Mouse (Mus musculus) liver, embryonic 14.5 days (tissue): ENCODE measurements around the gene Rps12. TPM values are rescaled to one million over a fixed set of nuclear protein-coding genes. Genes with fewer than 3 reads are reported as not detected.

Source experiments
- ATAC-seq: fragments of 200-750 bp; cut with Nextera tagmentation; 2 replicates; pipeline ENCODE4 v1.8.0; 2017; ENCODE audit warnings: moderate number of reproducible peaks, mild to moderate bottlenecking, moderate library complexity; ENCODE audit not compliant: insufficient read depth
- DNase-seq, 3 experiments: peaks; one replicate each; pipeline ENCODE4 v3.0.0-alpha.2; 2012 to 2013; ENCODE audit warnings: low read depth in 3 of 3, low spot score in 3 of 3
- H3K27ac ChIP-seq: fragments of 300-500 bp; sonication (generic); 2 replicates; pipeline ENCODE4 v1.5.1; 2014; ENCODE audit warnings: moderate library complexity, mild to moderate bottlenecking, control low read depth, inconsistent platforms
- H3K27me3 ChIP-seq: fragments of 300-500 bp; sonication (generic); 2 replicates; pipeline ENCODE4 v1.6.1; 2014; ENCODE audit warnings: mild to moderate bottlenecking, low read length, moderate library complexity; ENCODE audit not compliant: control insufficient read depth, insufficient read depth
- H3K36me3 ChIP-seq: fragments of 300-500 bp; sonication (generic); replicated peaks from 2 replicates; pipeline ENCODE4 v1.6.1; 2014; ENCODE audit warnings: low read depth; ENCODE audit not compliant: control insufficient read depth, insufficient read depth
- H3K4me1 ChIP-seq, 2 experiments: fragments of 200-500 bp in 1 of 2; fragments of 300-500 bp in 1 of 2; sonication (generic) in 1 of 2; replicated peaks; 2 replicates each; pipeline ENCODE4 v1.6.1; 2012 to 2014; ENCODE audit warnings: antibody characterized with exemption in 1 of 2, inconsistent platforms in 1 of 2, low read length in 1 of 2; ENCODE audit not compliant: control insufficient read depth in 2 of 2, insufficient read depth in 2 of 2
- H3K4me2 ChIP-seq: fragments of 300-500 bp; sonication (generic); 2 replicates; pipeline ENCODE4 v1.6.1; 2014; ENCODE audit warnings: low read depth, mild to moderate bottlenecking, control low read depth, moderate library complexity
- H3K4me3 ChIP-seq, 2 experiments: fragments of 200-500 bp in 1 of 2; fragments of 300-500 bp in 1 of 2; sonication (generic) in 1 of 2; 2 replicates each; pipeline ENCODE4 v1.5.1; 2012 to 2014; ENCODE audit warnings: low read depth in 2 of 2, low read length in 2 of 2, mild to moderate bottlenecking in 2 of 2, control low read depth in 1 of 2, inconsistent platforms in 1 of 2, moderate library complexity in 1 of 2; ENCODE audit not compliant: insufficient read depth in 1 of 2
- H3K9ac ChIP-seq: fragments of 300-500 bp; sonication (generic); replicated peaks from 2 replicates; pipeline ENCODE4 v1.6.1; 2014; ENCODE audit warnings: mild to moderate bottlenecking, control low read depth, moderate library complexity
- H3K9me3 ChIP-seq: fragments of 300-500 bp; sonication (generic); 2 replicates; pipeline ENCODE4 v1.6.1; 2016; ENCODE audit warnings: low read length, mixed read lengths; ENCODE audit not compliant: control insufficient read depth
- CTCF ChIP-seq: IDR thresholded peaks from 2 replicates; pipeline ENCODE4 v1.5.1; 2016; ENCODE audit warnings: antibody characterized with exemption, low read depth, control low read depth
- EP300 ChIP-seq: IDR thresholded peaks from 2 replicates; pipeline ENCODE4 v1.6.1; 2016; ENCODE audit warnings: antibody characterized with exemption, low read depth
- WGBS: fragments of 180-500 bp; shearing (Covaris S2); extraction: QIAGEN DNeasy Blood & Tissue Kit; methylation state at CpG from one replicate; pipeline ENCODE4 v1.1.7; 2014; ENCODE audit not compliant: insufficient replicate concordance; 5-methylcytosine and 5-hydroxymethylcytosine counted together
- polyA plus RNA-seq, 2 experiments: library from polyadenylated mRNA; depleted of rRNA in 1 of 2; stranded (reverse) in 1 of 2; unstranded in 1 of 2; fragments of >200 nt; fragmentation: Nextera tagmentation in 1 of 2; extraction: Ambion mirVana in 1 of 2; gene quantifications; 2 replicates each; pipeline versions ENCODE4 v1.2.1 to v1.2.3; 2012 to 2014

The Rps12 gene
- polyA plus RNA-seq, 2 experiments: 228 to 3,928 TPM

DNA sequence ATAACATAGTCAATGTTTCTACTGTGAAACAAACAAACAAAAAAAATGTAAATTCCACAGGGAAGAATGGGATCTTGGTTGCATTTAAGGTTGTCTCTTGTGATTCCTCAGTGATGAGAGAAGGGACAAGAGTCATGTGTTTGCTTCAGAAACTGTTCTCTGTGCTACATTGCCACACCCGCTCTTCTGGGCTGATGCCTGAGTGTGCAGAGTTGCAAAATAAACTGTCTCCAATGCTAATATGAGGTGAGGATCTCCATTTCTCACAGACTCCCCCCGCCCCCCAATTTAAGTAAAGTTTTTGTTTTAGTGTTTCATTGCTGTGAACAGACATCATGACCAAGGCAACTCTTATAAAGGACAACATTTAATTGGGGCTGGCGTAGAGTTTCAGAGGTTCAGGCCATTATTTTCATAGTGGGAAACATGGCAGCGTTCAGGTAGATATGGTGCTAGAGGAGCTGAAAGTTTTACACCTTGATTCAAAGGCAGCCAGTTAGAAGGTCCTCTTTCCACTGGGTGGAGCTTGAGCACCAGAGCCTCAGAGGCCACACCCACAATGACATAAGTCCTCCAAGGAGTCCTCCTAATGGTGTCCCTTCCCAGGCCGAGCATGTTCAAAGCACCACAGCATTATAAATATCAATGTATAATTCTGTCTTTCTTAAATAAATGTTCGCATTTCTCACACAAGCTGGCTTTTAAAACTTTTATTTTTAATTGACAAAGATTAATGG lies 6.4 kb downstream of the Rps12 start:
- H3K27ac ChIP-seq: no peak overlapping the region

DNA sequence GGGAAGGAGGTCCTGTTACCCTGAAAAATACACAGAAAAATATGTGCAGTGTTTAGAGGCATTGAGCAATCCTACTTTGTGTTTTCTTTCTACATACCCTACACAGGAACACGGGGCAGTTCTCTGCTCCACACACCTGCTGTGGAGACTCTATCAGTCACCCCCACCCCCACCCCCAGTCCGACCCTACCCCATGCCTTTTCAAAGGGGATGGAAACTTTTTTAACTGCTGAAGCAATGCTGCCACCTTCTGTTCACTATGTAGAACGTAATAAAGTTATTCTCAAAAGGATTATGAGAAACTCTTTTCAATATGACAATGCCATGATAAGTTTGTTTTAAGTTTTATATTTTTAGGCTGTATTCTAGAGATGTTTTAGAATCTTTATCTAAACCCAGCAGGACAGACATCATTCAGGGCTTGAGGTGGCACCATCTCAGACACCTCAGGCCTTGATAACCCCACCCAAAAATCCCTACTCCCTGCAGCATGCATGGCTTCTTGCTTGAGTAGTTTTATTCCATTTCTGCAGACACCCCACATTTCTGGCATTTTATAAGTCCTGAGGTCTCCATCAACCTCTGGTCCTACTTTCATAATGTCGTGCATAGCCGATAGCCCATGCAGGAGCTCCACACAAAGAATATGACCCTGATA lies 9.7 kb downstream of the Rps12 start:
- H3K9ac ChIP-seq: no peak overlapping the region
- DNase-seq (no peak), ATAC-seq (no peak)
- H3K27ac ChIP-seq: no peak overlapping the region
- TF ChIP-seq EP300 (no peak), CTCF (peak; percentile 38; the same call in 1 of the 2 replicates)
- no peaks in the 10 kb centered on the region for H3K27me3 ChIP-seq
- H3K4me1 ChIP-seq: peaks cover 6 to 12% of the 10 kb centered on the region in 2 experiments
- no peak overlapping the region for H3K4me2 ChIP-seq
- H3K9me3 ChIP-seq: no peaks in the 10 kb centered on the region
- H3K4me3 ChIP-seq: no peak overlapping the region
- H3K36me3 ChIP-seq: no peaks in the 10 kb centered on the region
- WGBS: 26% methylated on average over 5 of the region's 5 CpGs

More for the DNA sequence above, 6.4 kb downstream of the Rps12 start:
- H3K4me2 ChIP-seq: no peak overlapping the region
- 59% methylated on average over 6 of the region's 6 CpGs for WGBS
- no peaks in the 10 kb centered on the region for H3K9me3 ChIP-seq
- H3K27me3 ChIP-seq: no peaks in the 10 kb centered on the region
- H3K9ac ChIP-seq: no peak overlapping the region
- TF ChIP-seq CTCF (no peak), EP300 (no peak)
- DNase-seq (peak; percentile 42 to 56 (median 52)), ATAC-seq (peak; percentile 63)
- H3K36me3 ChIP-seq: peaks cover 20% of the 10 kb centered on the region
- no peak overlapping the region for H3K4me3 ChIP-seq
- peaks cover 6 to 25% of the 10 kb centered on the region in 2 experiments for H3K4me1 ChIP-seq

DNA sequence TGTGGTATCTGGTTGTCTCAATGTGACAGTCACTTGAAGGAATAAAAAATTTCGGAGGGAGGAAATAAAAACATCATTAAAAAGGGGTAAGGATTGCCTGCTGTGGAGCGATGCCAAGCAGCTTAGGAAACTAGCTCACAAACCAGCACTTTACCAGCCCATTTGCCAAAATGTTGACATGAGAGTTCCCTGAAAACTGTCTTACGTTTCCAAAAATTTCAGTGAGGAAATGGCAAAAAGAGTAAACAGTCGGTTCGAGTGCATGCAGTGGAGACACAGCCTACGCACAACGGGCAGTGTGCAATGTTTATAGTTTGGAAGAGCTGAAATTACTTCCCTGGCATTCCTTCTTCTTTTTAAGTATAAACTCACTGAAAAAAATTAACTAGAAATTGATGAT lies 32.9 kb downstream of the Rps12 start:
- TF ChIP-seq EP300 (no peak), CTCF (no peak)
- ATAC-seq: no peak
- 60% methylated on average over 7 of the region's 7 CpGs for WGBS

More for the DNA sequence above, 32.9 kb downstream of the Rps12 start:
- Histone ChIP-seq H3K4me2 (no peak overlapping the region), H3K9me3 (no peaks in the 10 kb centered on the region), H3K27ac (no peak overlapping the region), H3K9ac (no peak overlapping the region), H3K27me3 (no peaks in the 10 kb centered on the region), H3K4me1 (no peaks in the 10 kb centered on the region), H3K4me3 (no peak overlapping the region), H3K36me3 (no peaks in the 10 kb centered on the region)
- DNase-seq: no peak

Other genes starting within 250 kb of the Rps12 start
- gene Slc18b1, start 9.7 kb upstream of the Rps12 start, polyA plus RNA-seq (2012; rRNA removed): 1.9 TPM in 2 replicates
- 1.8 and 2.2 TPM in 2 replicates for gene Slc18b1, start 9.7 kb upstream of the Rps12 start, polyA plus RNA-seq (2014; fragmentation: Nextera tagmentation; extraction: Ambion mirVana)
- gene Vnn3, start 64.2 kb upstream of the Rps12 start, polyA plus RNA-seq (2012; rRNA removed): 0.34 and 0.59 TPM in 2 replicates
- gene Vnn3, start 64.2 kb upstream of the Rps12 start, polyA plus RNA-seq (2014; fragmentation: Nextera tagmentation; extraction: Ambion mirVana): 0.86 and 1.1 TPM in 2 replicates
- 0.76 and 1.2 TPM in 2 replicates for gene Vnn1, start 107.4 kb upstream of the Rps12 start, polyA plus RNA-seq (2012; rRNA removed)
- gene Vnn1, start 107.4 kb upstream of the Rps12 start, polyA plus RNA-seq (2014; fragmentation: Nextera tagmentation; extraction: Ambion mirVana): 1.2 and 1.7 TPM in 2 replicates
- gene Taar1, start 133.1 kb upstream of the Rps12 start, polyA plus RNA-seq (2012; rRNA removed): not detected in 2 replicates
- gene Taar1, start 133.1 kb upstream of the Rps12 start, polyA plus RNA-seq (2014; fragmentation: Nextera tagmentation; extraction: Ambion mirVana): not detected in 2 replicates
- not detected in 2 replicates for gene Taar2, start 151.3 kb upstream of the Rps12 start, polyA plus RNA-seq (2012; rRNA removed)
- not detected in 2 replicates for gene Taar2, start 151.3 kb upstream of the Rps12 start, polyA plus RNA-seq (2014; fragmentation: Nextera tagmentation; extraction: Ambion mirVana)
- gene Taar3, start 162.3 kb upstream of the Rps12 start, polyA plus RNA-seq (2012; rRNA removed): not detected in 2 replicates
- gene Taar3, start 162.3 kb upstream of the Rps12 start, polyA plus RNA-seq (2014; fragmentation: Nextera tagmentation; extraction: Ambion mirVana): not detected in 2 replicates
- gene Taar4, start 173.2 kb upstream of the Rps12 start, polyA plus RNA-seq (2012; rRNA removed): not detected in 2 replicates
- gene Taar4, start 173.2 kb upstream of the Rps12 start, polyA plus RNA-seq (2014; fragmentation: Nextera tagmentation; extraction: Ambion mirVana): not detected in 2 replicates
- not detected in 2 replicates for gene Taar5, start 183.4 kb upstream of the Rps12 start, polyA plus RNA-seq (2012; rRNA removed)
- not detected in 2 replicates for gene Taar5, start 183.4 kb upstream of the Rps12 start, polyA plus RNA-seq (2014; fragmentation: Nextera tagmentation; extraction: Ambion mirVana)
- gene Taar6, start 198.4 kb upstream of the Rps12 start, polyA plus RNA-seq (2012; rRNA removed): not detected in 2 replicates
- gene Taar6, start 198.4 kb upstream of the Rps12 start, polyA plus RNA-seq (2014; fragmentation: Nextera tagmentation; extraction: Ambion mirVana): not detected in 2 replicates
- gene Taar7a, start 206.2 kb upstream of the Rps12 start, polyA plus RNA-seq (2012; rRNA removed): not detected in 2 replicates
- not detected in 2 replicates for gene Taar7a, start 206.2 kb upstream of the Rps12 start, polyA plus RNA-seq (2014; fragmentation: Nextera tagmentation; extraction: Ambion mirVana)
- gene Taar7b, start 212.7 kb upstream of the Rps12 start, polyA plus RNA-seq (2012; rRNA removed): not detected in 2 replicates
- gene Taar7b, start 212.7 kb upstream of the Rps12 start, polyA plus RNA-seq (2014; fragmentation: Nextera tagmentation; extraction: Ambion mirVana): not detected in 2 replicates
- gene Taar7d, start 239.9 kb upstream of the Rps12 start, polyA plus RNA-seq (2012; rRNA removed): 0.05 TPM in 1 of 2 replicates, not detected in the other
- not detected in 2 replicates for gene Taar7d, start 239.9 kb upstream of the Rps12 start, polyA plus RNA-seq (2014; fragmentation: Nextera tagmentation; extraction: Ambion mirVana)